Mouse (Mus musculus): ENCODE measurements around the gene Nin. TPM values are rescaled to one million over a fixed set of nuclear protein-coding genes. Genes with fewer than 3 reads are reported as not detected.

Nin gene
- polyA plus RNA-seq, 1 experiment from 2014 or later: 3.6 TPM

DNA sequence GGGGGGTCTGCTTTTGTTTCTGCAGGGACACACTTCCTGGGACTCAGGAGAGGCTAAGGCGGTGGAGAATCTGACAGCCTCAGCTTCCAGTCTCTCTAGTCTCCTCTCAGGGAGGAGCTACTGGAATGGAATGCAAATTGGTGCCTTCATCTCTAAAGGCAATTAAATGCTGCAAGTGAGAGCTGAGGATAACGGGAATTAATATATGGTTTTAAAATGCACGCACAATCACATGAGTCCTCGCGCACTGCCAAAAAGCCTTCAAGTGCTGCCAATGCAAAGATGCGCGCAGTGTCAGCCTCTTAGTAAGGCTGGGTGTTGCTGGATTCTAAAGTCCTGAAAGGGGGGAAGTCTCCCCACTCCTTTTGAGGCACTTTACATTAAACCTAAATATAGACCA lies 42.6 kb downstream of the Nin start:
- Histone ChIP-seq H3K9me3 (ENCODE audit: control insufficient read depth, low read length) (no peaks in the 10 kb centered on the region), H3K4me1 (replicated peaks; ENCODE audit: control insufficient read depth, insufficient read depth) (no peaks in the 10 kb centered on the region), H3K27me3 (ENCODE audit: control insufficient read depth, insufficient read depth, low read length) (no peaks in the 10 kb centered on the region), H3K4me2 (replicated peaks; ENCODE audit: low read depth) (no peak overlapping the region), H3K4me3 (ENCODE audit: low read depth, low read length) (no peak overlapping the region), H3K9ac (ENCODE audit: low read length) (no peak overlapping the region), H3K27ac (replicated peaks) (no peak overlapping the region), H3K36me3 (ENCODE audit: control insufficient read depth, insufficient read depth, low read length) (no peaks in the 10 kb centered on the region)
- TF ChIP-seq EP300 (optimal IDR thresholded peaks at IDR 0.05) (no peak), CTCF (IDR thresholded peaks at IDR 0.05; ENCODE audit: low read depth) (no peak)
- DNase-seq (ENCODE audit: low spot score) (no peak), ATAC-seq (ENCODE audit: low FRiP score, low TSS enrichment) (no peak)
- 73% methylated on average over 7 of the region's 7 CpGs for WGBS

DNA sequence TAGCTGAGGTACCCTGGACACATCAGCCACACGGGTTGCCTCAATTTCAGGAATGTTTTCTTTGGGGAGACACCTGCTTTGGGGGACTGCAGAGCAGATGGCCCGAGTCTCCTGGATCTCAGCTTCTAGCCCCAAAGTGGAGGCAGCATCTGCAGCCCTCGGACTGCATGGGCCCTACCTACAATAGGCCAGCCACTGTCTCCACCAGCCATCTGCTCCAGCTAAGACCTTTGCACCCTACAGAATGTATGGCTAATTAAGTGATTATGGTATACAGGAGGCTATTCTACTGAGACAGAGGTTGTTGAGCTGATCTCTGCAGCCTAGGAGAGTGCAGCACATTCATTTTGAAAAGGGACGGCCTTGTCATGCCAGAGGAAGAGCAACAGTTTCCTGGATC lies 43.2 kb downstream of the Nin start:
- TF ChIP-seq CTCF (IDR thresholded peaks at IDR 0.05; ENCODE audit: low read depth) (no peak), EP300 (optimal IDR thresholded peaks at IDR 0.05) (no peak)
- WGBS: 70% methylated on average over 4 of the region's 4 CpGs
- DNase-seq (ENCODE audit: low spot score) (no peak), ATAC-seq (ENCODE audit: low FRiP score, low TSS enrichment) (no peak)
- Histone ChIP-seq H3K27me3 (ENCODE audit: control insufficient read depth, insufficient read depth, low read length) (no peaks in the 10 kb centered on the region), H3K4me2 (replicated peaks; ENCODE audit: low read depth) (no peak overlapping the region), H3K4me1 (replicated peaks; ENCODE audit: control insufficient read depth, insufficient read depth) (no peaks in the 10 kb centered on the region), H3K27ac (replicated peaks) (no peak overlapping the region), H3K9me3 (ENCODE audit: control insufficient read depth, low read length) (no peaks in the 10 kb centered on the region), H3K4me3 (ENCODE audit: low read depth, low read length) (no peak overlapping the region), H3K36me3 (ENCODE audit: control insufficient read depth, insufficient read depth, low read length) (no peaks in the 10 kb centered on the region), H3K9ac (ENCODE audit: low read length) (no peak overlapping the region)

DNA sequence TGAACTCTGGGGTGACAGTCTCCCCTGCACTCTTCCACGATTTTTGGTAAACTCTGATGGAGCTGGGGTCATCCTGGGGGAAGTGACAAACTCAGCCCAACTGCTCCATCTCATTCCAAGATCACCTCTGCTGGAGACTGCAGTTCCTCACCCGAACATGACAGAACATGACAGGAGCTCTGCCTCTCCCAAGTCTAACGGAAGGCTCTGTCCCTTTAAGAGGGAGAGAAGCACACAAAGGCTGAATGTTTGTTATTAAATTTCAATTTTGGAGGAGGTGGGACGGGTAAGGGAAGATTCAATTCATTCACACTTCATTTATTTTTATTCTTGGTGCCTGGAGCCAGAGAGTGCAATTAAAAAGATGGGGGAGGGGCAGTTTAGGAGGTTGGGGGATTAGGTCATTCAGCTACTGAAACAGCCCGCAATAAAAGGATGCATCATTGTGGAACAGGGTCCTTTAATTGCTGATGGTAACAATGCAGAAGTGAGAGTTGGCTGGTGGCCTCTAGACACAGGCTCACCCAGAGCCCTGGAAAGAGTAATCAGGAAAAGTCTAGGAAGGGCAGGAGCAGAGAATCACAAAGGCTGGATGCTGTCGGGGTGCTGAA lies 44.8 kb downstream of the Nin start:
- Histone ChIP-seq H3K27ac (replicated peaks) (no peak overlapping the region), H3K4me1 (replicated peaks; ENCODE audit: control insufficient read depth, insufficient read depth) (no peaks in the 10 kb centered on the region), H3K27me3 (ENCODE audit: control insufficient read depth, insufficient read depth, low read length) (no peaks in the 10 kb centered on the region), H3K4me3 (ENCODE audit: low read depth, low read length) (no peak overlapping the region), H3K36me3 (ENCODE audit: control insufficient read depth, insufficient read depth, low read length) (no peaks in the 10 kb centered on the region), H3K9me3 (ENCODE audit: control insufficient read depth, low read length) (no peaks in the 10 kb centered on the region), H3K9ac (ENCODE audit: low read length) (no peak overlapping the region), H3K4me2 (replicated peaks; ENCODE audit: low read depth) (no peak overlapping the region)
- 40% methylated on average over 6 of the region's 6 CpGs for WGBS
- DNase-seq (ENCODE audit: low spot score): no peak
- TF ChIP-seq EP300 (optimal IDR thresholded peaks at IDR 0.05) (no peak), CTCF (IDR thresholded peaks at IDR 0.05; ENCODE audit: low read depth) (no peak)
- ATAC-seq (ENCODE audit: low FRiP score, low TSS enrichment): no peak

DNA sequence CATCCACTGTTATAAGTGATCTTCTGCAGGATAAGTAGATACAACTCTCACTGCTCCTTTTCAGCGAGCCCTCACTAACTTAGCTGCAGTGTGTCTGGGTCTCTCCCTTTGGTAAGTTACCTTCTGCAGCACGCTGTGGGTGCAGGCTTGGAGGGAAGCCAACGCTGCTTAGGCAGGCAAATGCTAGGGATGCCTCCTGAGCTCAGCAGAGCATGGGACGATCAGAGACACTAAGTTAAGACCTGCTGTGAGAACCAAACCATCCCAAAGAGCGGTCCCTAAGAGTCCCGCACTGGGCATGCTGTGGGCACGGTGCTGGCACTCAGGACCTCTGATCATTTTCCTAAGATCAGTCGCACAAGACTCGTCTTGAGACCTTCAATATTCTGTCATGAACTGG lies 45.7 kb downstream of the Nin start:
- no peaks in the 10 kb centered on the region for H3K4me1 ChIP-seq (replicated peaks; ENCODE audit: control insufficient read depth, insufficient read depth)
- no peaks in the 10 kb centered on the region for H3K27me3 ChIP-seq (ENCODE audit: control insufficient read depth, insufficient read depth, low read length)
- H3K36me3 ChIP-seq (ENCODE audit: control insufficient read depth, insufficient read depth, low read length): no peaks in the 10 kb centered on the region
- TF ChIP-seq EP300 (optimal IDR thresholded peaks at IDR 0.05): no peak
- TF ChIP-seq CTCF (IDR thresholded peaks at IDR 0.05; ENCODE audit: low read depth): no peak
- H3K9me3 ChIP-seq (ENCODE audit: control insufficient read depth, low read length): no peaks in the 10 kb centered on the region
- WGBS: 76% methylated on average over 9 of the region's 9 CpGs
- no peak overlapping the region for H3K4me3 ChIP-seq (ENCODE audit: low read depth, low read length)
- DNase-seq (ENCODE audit: low spot score) (no peak), ATAC-seq (ENCODE audit: low FRiP score, low TSS enrichment) (no peak)
- no peak overlapping the region for H3K27ac ChIP-seq (replicated peaks)
- no peak overlapping the region for H3K4me2 ChIP-seq (replicated peaks; ENCODE audit: low read depth)
- no peak overlapping the region for H3K9ac ChIP-seq (ENCODE audit: low read length)

DNA sequence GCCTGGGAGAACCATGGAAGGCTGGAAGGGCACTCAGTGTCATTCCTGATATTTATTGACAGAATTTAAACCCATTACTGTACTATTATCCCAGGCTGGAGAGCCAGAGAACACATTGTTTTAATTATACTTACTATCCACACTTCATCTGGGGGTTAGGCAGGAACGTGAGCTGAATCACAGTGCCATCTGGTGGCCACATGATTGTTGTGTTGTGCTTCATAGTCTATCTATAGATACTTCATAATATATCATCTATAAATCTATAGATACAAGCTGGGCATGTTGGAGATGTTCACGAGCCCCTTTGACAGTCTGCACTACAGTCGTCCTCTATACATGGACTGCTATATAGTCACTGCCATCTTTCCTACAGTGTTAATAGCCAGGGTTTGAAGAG lies 51.4 kb downstream of the Nin start:
- no peak overlapping the region for H3K4me3 ChIP-seq (ENCODE audit: low read depth, low read length)
- peak; percentile 55 for DNase-seq (ENCODE audit: low spot score)
- no peak overlapping the region for H3K4me2 ChIP-seq (replicated peaks; ENCODE audit: low read depth)
- WGBS: 37% methylated on average over 3 of the region's 3 CpGs
- no peak overlapping the region for H3K27ac ChIP-seq (replicated peaks)
- TF ChIP-seq CTCF (IDR thresholded peaks at IDR 0.05; ENCODE audit: low read depth): peak; percentile 87
- no peak for TF ChIP-seq EP300 (optimal IDR thresholded peaks at IDR 0.05)
- no peaks in the 10 kb centered on the region for H3K27me3 ChIP-seq (ENCODE audit: control insufficient read depth, insufficient read depth, low read length)
- no peak for ATAC-seq (ENCODE audit: low FRiP score, low TSS enrichment)
- H3K36me3 ChIP-seq (ENCODE audit: control insufficient read depth, insufficient read depth, low read length): no peaks in the 10 kb centered on the region
- H3K9me3 ChIP-seq (ENCODE audit: control insufficient read depth, low read length): no peaks in the 10 kb centered on the region
- H3K9ac ChIP-seq (ENCODE audit: low read length): no peak overlapping the region
- H3K4me1 ChIP-seq (replicated peaks; ENCODE audit: control insufficient read depth, insufficient read depth): no peaks in the 10 kb centered on the region

DNA sequence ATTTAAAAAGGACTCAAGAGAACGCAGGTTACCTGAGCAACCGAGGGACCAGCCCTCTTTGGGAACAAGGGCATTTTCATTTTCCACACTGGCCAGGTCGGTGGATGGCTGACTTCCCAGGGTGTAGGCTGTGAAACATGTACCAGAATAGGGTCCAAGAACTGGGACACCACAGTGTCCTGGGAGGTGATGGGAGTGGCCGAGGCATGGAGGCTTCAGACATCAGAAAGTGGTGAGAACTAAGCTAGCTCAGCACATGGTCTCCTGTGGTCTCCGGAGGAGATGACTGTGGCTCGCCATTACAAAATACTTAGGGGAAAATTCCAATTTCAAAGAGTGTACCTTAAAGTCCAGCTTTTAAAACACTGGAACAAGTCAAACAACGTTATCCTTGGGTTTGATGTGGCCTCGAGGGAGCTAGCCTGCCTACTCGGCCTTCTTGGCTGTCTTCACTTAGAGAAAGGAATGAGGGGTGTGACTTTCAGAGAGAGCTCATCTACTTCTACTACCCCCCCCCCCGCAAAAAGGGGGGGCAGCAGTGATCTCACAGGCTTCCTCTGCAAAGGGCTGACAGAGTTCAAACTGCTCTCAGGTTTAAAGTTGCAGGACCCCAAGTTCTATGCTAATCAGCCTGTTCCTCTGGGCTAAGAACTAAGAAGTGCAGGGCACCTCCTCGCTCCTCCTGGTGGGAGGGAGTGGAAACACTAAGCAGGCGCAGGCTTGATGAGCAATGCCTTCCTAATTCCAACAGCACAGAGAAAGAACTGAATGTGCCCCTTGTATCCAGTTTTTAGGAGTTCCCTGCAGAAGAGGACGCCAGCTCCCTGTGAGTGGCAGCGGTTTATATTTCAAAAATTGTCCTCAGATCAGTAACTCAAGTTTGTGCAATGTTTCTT lies 54.3 kb downstream of the Nin start:
- Histone ChIP-seq H3K27ac (replicated peaks) (no peak overlapping the region), H3K9me3 (ENCODE audit: control insufficient read depth, low read length) (no peaks in the 10 kb centered on the region), H3K36me3 (ENCODE audit: control insufficient read depth, insufficient read depth, low read length) (peaks cover 3% of the 10 kb centered on the region; the same call in 1 of the 2 replicates), H3K4me1 (replicated peaks; ENCODE audit: control insufficient read depth, insufficient read depth) (no peaks in the 10 kb centered on the region), H3K27me3 (ENCODE audit: control insufficient read depth, insufficient read depth, low read length) (no peaks in the 10 kb centered on the region), H3K4me3 (ENCODE audit: low read depth, low read length) (no peak overlapping the region), H3K4me2 (replicated peaks; ENCODE audit: low read depth) (no peak overlapping the region), H3K9ac (ENCODE audit: low read length) (no peak overlapping the region)
- WGBS: 64% methylated on average over 14 of the region's 14 CpGs
- TF ChIP-seq EP300 (optimal IDR thresholded peaks at IDR 0.05) (no peak), CTCF (IDR thresholded peaks at IDR 0.05; ENCODE audit: low read depth) (peak; percentile 61)
- DNase-seq (ENCODE audit: low spot score) (no peak), ATAC-seq (ENCODE audit: low FRiP score, low TSS enrichment) (no peak)
